Mouse (Mus musculus) spleen, embryonic (tissue): ENCODE results near the gene Epn2.

Experiments used
- CTCF ChIA-PET: fragments of 350-600 bp; sonication (Branson Sonifier 250); formaldehyde crosslinking; loops from one replicate; lab custom pipeline; 2022; lab: Charles Lee

The Epn2 gene

DNA sequence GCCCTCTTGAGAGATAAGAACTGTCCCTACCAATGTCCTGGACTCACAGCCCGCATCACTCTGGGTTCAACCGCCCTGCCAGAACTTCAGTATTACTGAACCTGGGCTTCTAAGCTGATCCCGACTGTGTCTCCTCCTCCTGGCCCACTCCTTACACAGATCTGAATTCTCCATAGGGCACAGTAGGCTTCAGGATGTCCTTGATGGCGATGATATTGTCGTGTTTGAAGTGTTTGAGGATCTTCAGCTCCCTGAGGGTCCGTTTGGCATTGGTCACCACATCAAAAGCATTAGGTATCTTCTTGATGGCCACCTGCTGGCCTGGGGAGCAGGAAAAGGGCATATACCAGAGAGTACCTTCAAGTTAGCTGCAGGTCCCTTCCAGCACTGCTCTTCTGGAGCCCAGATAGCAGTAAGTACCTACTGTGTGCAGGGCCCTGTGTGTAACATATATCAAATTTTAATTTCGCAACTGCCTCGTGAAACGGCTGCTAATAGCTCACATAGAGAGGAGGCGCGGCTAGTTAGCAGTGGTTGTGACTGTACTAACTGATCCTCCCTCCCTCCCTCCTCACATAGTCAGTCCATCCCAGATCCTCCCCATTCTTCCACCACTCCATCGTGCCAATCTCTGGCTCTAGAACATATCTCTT, 86.6 kb downstream of the Epn2 start:
- CTCF ChIA-PET: interaction anchor here (1.4 kb wide), 1 partner anchor 85 kb away, joined by 3 read pairs; no protein-coding TSS in a partner anchor

DNA sequence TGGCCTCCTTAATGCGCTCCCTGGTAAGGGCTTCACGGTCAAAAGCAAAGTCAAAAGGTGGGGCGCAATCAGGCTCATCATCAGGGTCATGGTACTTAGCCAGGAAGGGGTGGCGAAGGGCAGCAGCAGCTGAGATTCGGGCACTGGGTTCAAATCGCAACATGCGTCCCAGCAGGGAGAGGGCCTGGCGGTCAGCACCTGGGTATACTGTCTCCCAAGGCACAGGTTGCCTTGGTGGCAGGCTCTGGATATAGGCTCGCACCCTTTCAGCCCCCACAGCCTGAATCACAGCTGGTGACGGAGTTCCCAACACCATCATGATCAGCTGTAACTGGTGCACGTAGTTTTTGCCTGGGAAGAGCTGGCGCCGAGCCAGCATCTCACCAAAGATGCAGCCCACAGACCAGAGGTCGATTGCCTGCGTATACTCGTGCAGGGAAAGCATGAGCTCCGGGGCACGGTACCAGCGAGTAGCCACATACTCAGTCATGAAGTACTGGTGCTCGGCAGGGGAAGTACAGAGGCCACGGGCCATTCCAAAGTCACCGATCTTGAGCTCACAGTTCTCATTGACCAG, 88.5 kb downstream of the Epn2 start:
- CTCF ChIA-PET: no interaction called here

DNA sequence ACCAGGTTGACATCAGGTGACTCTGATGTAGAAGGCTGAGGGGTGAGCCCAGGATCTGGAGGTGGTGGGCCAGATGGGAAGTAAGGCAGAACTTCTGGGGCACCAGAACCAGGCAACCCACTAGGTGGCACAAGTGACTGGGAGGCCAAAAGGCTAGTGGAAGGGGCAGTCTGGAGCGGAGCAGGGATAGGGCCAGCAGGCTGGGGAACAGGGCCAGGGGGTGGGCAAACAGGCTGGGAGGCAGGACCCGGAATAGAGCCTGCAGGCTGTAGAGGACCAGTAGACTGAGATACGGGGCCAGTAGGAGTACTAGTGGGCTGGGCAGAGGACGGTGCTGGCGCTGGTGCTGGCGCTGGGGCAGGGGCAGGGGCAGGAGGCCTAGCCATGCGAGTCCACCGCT, 89.6 kb downstream of the Epn2 start:
- CTCF ChIA-PET: no interaction called here

DNA sequence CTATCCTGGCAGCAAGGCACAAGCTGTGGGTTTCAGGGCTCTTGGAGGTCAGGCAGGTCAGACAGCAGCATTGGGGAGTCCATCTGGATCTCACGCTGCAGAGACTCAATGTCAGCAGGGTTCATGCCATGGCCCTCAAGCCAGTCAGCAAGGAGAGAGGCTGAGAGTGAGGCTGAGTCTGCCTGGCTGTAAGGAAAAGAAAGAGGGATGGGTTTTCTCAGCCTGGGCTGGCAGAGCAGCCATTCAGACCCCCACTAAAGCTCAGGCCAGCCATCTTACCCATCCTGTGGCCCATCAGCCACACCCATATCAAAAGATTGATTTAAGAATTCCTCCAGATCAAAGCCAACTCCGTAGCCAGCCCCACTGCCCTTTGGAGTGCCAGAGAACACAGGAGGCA, 90.4 kb downstream of the Epn2 start:
- CTCF ChIA-PET: no interaction called here

DNA sequence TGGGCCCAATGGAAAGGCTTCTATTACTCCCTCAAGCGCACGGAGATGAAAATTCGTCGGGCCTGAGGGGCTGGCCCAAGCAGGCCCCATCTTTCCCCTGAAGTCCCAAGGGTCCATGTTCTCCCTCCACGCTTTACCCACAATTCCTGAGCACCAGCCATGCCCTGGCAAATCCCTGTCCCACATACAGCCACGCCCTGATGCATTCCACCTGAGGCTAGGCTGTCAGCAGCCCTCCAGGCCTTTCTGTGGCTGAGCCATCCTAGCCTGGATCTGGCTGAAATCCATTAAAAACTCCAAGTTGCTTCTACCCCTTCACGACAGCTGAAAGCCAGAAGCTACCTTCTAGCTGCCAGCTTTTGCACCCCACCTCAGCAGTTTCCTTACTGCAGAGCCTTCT, 91.6 kb downstream of the Epn2 start:
- CTCF ChIA-PET: no interaction called here

DNA sequence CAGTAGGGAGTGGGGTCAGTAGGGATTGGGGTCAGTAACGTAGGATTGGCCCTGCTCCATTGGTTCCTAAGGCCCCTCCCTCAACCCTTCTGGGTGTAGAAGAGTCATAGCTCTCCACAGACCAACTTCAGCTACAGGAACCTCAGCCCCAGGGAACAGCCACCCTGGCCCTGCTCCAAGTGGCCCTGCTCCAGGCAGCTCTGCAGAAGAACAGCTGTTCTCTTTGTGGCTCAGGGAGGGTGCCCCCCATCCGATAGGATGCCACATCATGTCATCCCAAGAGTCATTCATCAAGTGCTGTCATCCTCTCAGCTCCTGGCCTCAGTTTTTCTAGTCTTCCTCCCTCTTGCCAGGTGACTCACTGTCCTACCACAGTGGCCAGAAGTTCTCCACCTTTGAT, 92.1 kb downstream of the Epn2 start:
- CTCF ChIA-PET: no interaction called here

DNA sequence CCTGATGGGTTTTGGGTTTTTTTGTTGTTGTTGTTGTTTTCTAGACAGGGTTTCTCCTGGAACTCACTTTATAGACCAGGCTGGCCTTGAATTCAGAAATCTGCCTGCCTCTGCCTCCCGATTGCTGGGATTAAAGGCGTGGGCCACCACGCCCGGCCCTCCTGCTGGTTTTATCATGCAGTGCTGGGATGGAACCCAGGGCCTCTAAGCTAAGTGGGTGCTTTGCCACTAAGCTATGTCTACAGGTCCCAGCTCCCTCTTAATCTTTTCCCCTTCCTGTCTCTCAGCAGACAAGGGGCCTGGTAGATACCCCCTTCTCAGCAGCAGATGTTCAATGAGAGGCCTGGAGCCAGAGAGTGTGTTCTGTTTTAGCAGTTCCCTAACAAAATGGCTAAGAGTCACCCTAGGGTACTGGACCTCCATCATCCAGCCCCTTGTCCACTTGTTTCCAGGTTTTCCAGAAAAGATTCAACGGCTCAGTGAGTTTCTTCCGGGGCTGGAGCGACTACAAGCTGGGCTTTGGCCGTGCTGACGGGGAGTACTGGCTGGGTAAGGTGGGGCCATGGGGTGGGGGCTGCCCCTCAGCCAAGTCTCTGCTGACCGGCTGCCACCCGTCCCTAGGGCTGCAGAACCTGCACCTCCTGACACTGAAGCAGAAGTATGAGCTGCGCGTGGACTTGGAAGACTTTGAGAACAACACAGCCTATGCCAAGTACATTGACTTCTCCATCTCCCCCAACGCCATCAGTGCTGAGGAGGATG, 92.8 kb downstream of the Epn2 start:
- CTCF ChIA-PET: interaction anchor here (0.6 kb wide), 1 partner anchor 1180 kb away, joined by 3 read pairs; no protein-coding TSS in a partner anchor

DNA sequence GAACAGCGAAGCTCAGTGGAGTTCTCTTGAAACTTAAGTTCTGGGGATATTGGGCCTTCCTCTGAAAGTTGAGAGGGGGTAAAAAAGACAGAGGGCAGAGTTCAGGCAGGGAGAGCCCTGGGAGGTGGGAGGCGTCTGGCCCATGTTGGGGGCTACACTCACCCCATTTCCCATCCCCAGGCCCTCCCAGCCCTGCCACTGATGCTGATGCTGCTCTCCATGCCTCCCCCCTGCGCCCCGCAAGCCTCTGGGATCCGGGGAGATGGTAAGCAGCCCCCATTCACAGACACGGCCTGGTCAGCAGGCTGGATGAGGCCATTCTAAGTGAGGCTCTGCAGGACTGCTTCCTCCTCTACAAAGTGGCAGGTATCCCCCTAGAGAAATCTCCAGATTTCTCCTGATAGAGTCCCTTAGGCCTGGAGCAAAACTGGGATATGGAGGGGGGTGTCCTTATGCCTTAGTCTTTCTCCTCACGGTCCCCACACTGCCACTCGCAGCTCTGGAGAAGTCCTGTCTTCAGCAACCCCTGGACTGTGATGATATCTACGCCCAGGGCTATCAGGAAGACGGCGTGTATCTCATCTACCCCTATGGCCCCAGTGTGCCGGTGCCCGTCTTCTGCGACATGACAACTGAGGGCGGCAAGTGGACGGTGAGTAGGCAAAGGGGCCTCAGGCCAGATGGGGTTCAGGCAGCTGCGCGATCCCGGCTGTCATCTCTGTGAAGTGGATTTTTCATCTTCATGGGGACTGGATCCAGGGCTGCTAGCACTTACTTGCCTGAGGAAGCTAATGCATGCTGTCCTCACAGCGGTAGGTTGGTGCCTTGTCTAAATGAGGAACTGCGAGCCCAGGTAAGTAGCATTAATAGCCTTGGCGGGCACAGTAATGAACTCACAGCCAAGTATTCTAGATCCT, 93.7 kb downstream of the Epn2 start:
- CTCF ChIA-PET: no interaction called here

DNA sequence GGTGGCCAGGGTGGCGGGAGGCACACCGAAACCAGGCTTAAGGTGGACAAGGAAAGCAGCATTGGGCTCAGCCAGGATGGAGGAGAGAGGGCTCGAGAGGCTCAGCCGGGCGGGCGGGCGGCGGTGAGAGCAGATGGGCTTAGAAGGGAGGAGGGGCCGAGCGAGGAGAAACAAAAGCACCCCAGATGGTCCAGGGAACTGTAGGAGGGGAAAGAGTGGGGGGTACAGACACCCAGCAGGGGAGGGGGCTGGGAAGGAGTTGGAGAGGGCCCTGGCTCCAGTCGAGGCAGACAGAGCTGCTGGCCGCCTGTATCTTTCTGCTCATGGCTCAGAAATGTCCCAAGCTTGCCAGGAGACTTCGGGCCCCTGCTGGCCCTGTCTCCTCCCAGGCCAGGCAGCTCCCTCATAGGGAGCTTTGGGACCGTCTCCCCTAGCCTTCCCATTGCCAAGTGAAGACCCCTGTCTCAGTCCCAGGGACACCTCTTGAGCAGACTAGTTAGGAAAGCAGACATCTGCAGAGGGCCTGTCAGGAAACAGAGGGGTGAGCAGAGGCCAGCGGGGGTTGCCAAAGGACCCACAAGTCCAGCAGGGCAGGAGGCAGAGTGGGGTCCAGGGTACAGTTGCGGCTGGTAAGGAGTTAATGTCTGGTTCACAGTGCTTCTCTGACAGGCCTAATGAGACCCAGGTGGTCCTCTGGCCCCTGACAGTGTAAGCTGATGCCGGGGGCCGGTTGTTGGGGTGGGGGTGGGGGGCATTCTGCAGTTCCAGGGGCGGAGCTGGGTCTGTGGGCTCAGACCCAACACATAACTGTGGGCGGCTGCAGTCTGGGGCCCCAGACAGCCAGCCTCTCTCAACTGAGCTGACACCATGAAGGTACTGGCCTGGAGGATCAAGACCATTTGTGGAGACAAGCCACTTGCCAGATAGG, 94.6 kb downstream of the Epn2 start, which contains the start of gene Mfap4:
Gene Mfap4 (plus strand): TSS at position 819 of the 928 bp plus-strand sequence.
- CTCF ChIA-PET: no interaction called here

DNA sequence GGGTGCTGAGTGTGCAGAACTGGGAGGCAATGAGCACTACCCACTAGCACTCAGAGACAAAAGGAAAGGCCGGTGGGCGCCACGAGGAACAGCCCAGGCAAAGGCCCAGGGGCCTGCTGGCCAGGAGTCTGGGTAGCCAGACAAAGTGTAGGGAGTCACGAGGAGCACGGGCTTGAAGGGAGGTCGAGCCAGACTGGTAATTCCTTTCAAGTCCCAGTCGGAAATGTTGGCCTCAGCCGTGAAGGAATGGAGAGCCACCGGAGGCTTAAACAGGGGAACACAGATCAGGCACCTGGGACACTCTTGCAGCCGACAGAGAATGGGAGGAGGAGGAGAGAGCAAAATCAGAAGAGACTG, 95.3 kb downstream of the Epn2 start:
- CTCF ChIA-PET: no interaction called here

DNA sequence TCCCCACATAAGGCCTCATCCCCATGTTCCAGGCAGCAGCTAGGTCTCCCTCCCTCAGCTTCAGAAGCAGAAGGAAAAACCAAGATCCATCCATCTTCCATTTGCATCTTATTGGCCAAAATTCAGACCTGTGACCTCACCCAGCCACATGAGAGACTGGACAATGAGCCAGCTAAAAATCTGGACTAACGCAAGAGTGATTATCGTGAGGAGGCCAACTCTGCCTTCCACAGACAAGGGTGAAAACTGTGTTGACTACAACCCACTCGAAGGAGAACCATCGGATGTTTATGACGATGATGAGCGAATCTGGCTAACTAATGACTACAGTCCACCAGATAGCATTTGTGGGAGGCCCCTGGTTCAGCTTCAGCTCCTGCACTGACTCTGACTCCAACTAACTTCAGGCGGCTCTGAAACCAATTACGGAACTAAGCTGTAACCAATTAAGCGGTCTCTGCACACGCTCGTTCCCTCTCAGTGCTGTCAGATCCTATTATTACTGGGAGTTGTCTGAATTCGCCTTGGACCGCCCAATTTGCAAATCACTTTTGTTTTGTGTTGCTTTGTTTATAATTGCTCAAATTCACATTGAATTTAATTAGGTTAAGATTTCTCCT, 96.2 kb downstream of the Epn2 start:
- CTCF ChIA-PET: no interaction called here

DNA sequence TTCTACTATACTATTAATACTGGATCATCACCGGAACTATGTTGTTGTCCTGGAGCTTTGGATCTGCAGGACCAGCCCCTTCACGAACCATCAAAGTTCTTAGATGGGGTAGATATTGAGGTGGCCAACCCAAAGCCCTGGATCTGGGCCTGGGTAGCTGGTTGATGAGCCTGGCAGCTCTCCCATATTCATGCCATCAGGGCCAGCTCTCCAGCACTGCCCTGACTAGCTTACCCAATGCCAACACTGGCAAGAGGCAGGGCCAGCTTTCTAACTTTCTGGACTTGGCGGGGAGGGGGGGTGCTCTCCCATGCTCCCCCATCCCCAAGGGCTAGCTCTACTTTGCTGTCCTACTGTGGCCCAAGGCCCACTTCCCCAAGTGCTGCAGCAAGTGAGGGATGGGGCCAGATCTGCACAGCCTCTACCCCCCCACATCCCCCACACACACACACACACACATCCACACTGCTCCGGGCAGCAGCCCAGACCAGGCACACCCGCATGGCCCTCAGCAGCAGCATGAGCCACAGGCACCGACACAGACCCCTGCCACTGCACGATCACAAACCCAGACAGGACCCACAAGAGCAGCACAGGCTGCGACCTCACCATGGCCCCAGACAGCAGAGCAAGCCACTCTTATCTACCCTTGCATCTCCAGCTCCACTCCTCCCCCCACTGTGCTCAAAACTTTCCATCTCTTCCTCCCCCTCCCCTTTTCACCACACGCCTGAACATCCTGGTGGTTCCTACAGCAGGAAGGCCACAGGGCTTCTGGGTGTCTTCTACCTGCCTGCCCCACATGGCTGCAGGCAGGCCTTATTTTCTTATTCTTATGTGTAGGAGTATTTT, 98.0 kb downstream of the Epn2 start:
- CTCF ChIA-PET: no interaction called here

DNA sequence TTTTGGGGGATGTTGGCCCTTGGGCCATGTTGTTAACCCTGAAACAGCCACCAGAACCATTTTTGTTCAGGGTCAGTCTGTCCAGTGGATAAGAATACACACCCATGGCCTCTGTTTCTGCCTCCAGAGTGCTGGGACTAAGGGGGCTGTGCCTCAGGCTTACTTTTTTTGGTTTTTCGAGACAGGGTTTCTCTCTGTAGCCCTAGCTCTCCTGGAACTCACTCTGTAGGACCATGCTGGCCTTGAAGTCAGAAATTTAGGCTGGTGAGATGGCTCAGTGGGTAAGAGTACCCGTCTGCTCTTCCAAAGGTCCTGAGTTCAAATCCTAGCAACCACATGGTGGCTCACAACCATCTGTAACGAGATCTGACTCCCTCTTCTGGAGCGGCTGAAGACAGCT, 100.7 kb downstream of the Epn2 start:
- CTCF ChIA-PET: no interaction called here

DNA sequence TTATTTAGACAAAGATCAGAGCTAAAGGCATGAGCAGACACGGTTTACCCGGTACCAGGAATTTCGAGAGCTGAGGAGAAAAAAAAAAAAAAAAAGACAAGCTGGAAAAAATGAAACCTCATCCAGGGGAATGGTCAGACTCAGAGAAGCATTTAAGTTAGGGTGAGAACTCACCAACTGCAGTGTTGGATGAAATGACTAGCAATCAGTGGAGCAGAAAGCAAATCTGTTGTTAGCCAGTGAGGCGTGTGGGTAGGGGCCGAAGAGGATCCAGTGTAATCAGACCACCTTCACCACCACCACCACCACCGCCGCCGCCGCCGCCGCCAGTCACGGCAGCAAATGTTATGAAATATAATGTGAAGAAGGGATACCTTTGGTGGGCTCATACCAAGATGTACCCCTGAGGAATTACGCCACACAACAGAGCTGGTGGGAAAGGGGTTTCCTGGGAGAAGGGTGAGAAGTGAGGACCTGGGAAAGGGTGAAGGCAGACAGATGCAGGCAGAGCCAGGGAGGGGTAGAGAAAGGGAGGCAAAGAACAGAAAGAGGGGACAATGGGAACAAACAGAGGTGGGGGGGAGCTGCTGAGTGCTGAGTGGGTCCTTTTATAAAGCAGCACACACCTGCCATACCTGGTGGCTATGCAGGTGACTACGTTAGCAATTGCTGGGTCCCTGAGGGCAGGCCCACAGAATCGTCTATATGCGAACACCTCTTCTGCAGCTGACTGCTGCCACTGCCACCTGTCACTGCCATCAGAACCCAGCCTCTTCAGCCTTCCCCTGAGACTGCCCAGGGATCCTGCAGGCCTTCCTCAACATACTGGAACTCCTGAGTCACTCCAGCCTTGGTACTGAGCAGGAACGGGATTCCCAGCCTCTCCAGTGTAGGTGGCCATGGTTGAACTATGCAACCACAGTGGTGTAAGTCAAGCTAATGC, 101.7 kb downstream of the Epn2 start:
- CTCF ChIA-PET: no interaction called here

DNA sequence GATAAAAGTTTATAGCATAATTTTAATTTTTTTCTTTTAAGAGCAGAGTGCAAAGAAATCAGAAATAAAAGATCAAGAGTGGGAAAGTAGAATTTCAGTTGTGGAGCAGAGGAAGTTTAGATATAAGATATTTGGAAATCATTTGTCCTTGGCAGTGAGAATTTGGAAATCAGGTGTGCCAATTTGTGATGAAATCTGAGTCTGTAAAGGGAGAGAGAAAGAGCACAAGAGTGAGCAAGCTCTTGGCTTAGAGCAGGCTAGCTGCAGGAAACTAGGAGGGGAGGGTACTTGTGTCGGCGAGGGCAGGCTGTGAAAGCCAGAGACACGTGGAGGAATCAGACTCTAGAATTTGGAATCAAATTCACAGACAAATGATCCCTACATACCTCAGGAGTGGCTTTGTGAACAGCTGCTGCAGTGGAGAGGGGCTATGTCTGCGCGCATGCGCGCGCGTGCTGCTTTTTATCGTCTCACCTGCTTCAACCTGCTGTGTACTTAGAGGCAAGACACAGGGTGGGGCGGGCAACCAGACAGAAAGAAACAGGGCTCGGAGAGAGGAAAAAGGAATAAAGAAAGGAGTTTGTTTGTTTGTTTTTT, 102.6 kb downstream of the Epn2 start:
- CTCF ChIA-PET: no interaction called here

DNA sequence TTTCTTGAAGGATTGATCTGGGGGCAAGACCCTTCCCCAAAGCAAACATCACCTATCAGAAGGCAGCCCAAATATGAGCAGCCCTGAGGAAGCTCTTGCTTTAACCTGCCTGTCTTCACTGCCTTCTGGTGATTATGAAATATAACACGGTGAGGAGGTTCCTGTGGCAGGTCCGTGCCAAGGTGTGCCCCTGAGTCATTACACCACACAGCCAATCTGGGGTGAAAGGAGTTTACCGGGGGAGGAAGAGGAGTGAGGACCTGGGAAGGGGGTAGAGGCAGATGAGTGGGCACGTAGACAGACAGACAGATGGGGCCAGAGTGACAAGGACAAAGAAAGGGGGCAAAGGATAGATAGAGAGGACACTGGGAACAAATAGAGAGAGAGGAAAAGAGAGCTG, 105.9 kb downstream of the Epn2 start:
- CTCF ChIA-PET: no interaction called here

DNA sequence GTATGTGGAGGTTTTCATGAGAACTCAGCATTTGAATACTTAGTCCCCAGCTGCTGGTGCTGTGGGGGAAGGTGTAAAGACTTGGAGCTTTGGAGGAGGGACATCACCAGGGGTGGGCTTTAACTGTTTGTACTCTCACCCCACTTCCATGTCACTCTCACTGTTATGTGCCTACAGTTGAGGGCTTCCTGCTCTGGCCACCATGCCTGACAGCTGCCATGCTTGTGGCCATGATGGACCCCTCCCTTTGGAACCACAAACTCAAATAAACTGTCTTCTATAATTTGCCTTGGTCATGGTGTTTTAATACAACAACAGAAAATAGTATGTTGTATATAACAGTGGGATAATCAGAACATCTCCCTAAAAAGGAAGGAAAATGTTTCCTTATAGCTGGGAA, 108.6 kb downstream of the Epn2 start:
- CTCF ChIA-PET: no interaction called here
